Mouse (Mus musculus): ENCODE results near the gene Itga9. TPM values are rescaled to one million over a fixed set of nuclear protein-coding genes. Genes with fewer than 3 reads are reported as not detected.

Itga9 gene
- total and polyA plus RNA-seq, 2 experiments from 2014 or later, result 0.99 to 3.3 TPM

- Histone ChIP-seq H3K9ac (no peak overlapping the region), H3K9me3 (ENCODE audit: low read length) (no peaks in the 10 kb centered on the region), H3K4me1 (ENCODE audit: insufficient read depth) (no peaks in the 10 kb centered on the region), H3K27me3 (ENCODE audit: insufficient read depth, low read length) (no peaks in the 10 kb centered on the region; the same call in 1 of the 2 replicates), H3K36me3 (ENCODE audit: insufficient read depth) (no peaks in the 10 kb centered on the region), H3K4me2 (ENCODE audit: low read depth) (no peak overlapping the region), H3K4me3 (ENCODE audit: low read depth, low read length) (no peak overlapping the region), H3K27ac (ENCODE audit: low read depth, low read length) (no peak overlapping the region)
- DNase-seq (no peak), ATAC-seq (no peak)
- TF ChIP-seq CTCF (IDR thresholded peaks at IDR 0.05; ENCODE audit: low read depth), result no peak
- 82% methylated on average over 8 of the region's 8 CpGs for WGBS
These were observed 91.7 kb downstream of the Itga9 start for GRCm38 (mm10) chr9:118698191-118698590.

- Histone ChIP-seq H3K27ac (ENCODE audit: low read depth, low read length) (no peak overlapping the region), H3K4me3 (ENCODE audit: low read depth, low read length) (no peak overlapping the region), H3K36me3 (ENCODE audit: insufficient read depth) (no peaks in the 10 kb centered on the region), H3K4me2 (ENCODE audit: low read depth) (no peak overlapping the region), H3K9ac (no peak overlapping the region), H3K4me1 (ENCODE audit: insufficient read depth) (no peaks in the 10 kb centered on the region), H3K9me3 (ENCODE audit: low read length) (no peaks in the 10 kb centered on the region), H3K27me3 (ENCODE audit: insufficient read depth, low read length) (no peaks in the 10 kb centered on the region; the same call in 1 of the 2 replicates)
- 86% methylated on average over 4 of the region's 4 CpGs for WGBS
- DNase-seq (no peak), ATAC-seq (no peak)
- no peak for TF ChIP-seq CTCF (IDR thresholded peaks at IDR 0.05; ENCODE audit: low read depth)
These were observed 93.2 kb downstream of the Itga9 start for GRCm38 (mm10) chr9:118699716-118700115.

GRCm38 (mm10) chr9:118700889-118701288, 94.4 kb downstream of the Itga9 start:
- no peak overlapping the region for H3K27ac ChIP-seq (ENCODE audit: low read depth, low read length)
- ATAC-seq (no peak), DNase-seq (no peak)
- H3K27me3 ChIP-seq (ENCODE audit: insufficient read depth, low read length), result no peaks in the 10 kb centered on the region; the same call in 1 of the 2 replicates
- H3K4me2 ChIP-seq (ENCODE audit: low read depth), result no peak overlapping the region
- TF ChIP-seq CTCF (IDR thresholded peaks at IDR 0.05; ENCODE audit: low read depth), result no peak
- no peaks in the 10 kb centered on the region for H3K9me3 ChIP-seq (ENCODE audit: low read length)
- 67% methylated on average over 11 of the region's 12 CpGs for WGBS
- H3K4me3 ChIP-seq (ENCODE audit: low read depth, low read length), result no peak overlapping the region
- no peaks in the 10 kb centered on the region for H3K36me3 ChIP-seq (ENCODE audit: insufficient read depth)
- no peak overlapping the region for H3K9ac ChIP-seq
- H3K4me1 ChIP-seq (ENCODE audit: insufficient read depth), result peaks cover 3% of the 10 kb centered on the region; the same call in 1 of the 2 replicates

- WGBS, result 83% methylated on average over 2 of the region's 2 CpGs
- Histone ChIP-seq H3K9me3 (ENCODE audit: low read length) (no peaks in the 10 kb centered on the region), H3K9ac (no peak overlapping the region), H3K4me2 (ENCODE audit: low read depth) (no peak overlapping the region), H3K27ac (ENCODE audit: low read depth, low read length) (no peak overlapping the region), H3K36me3 (ENCODE audit: insufficient read depth) (no peaks in the 10 kb centered on the region), H3K27me3 (ENCODE audit: insufficient read depth, low read length) (no peaks in the 10 kb centered on the region; the same call in 1 of the 2 replicates), H3K4me3 (ENCODE audit: low read depth, low read length) (no peak overlapping the region), H3K4me1 (ENCODE audit: insufficient read depth) (peaks cover 7% of the 10 kb centered on the region; the same call in 1 of the 2 replicates)
- DNase-seq (no peak), ATAC-seq (no peak)
- TF ChIP-seq CTCF (IDR thresholded peaks at IDR 0.05; ENCODE audit: low read depth), result no peak
These were observed 95.3 kb downstream of the Itga9 start for GRCm38 (mm10) chr9:118701791-118702190.

GRCm38 (mm10) chr9:118703146-118703545, 96.7 kb downstream of the Itga9 start:
- 91% methylated on average over 3 of the region's 3 CpGs for WGBS
- no peak overlapping the region for H3K9ac ChIP-seq
- H3K4me2 ChIP-seq (ENCODE audit: low read depth), result no peak overlapping the region
- no peak overlapping the region for H3K4me3 ChIP-seq (ENCODE audit: low read depth, low read length)
- no peaks in the 10 kb centered on the region for H3K9me3 ChIP-seq (ENCODE audit: low read length)
- peaks cover 7% of the 10 kb centered on the region; the same call in 1 of the 2 replicates for H3K4me1 ChIP-seq (ENCODE audit: insufficient read depth)
- no peak for ATAC-seq
- H3K27me3 ChIP-seq (ENCODE audit: insufficient read depth, low read length), result no peaks in the 10 kb centered on the region; the same call in 1 of the 2 replicates
- H3K36me3 ChIP-seq (ENCODE audit: insufficient read depth), result no peaks in the 10 kb centered on the region
- H3K27ac ChIP-seq (ENCODE audit: low read depth, low read length), result no peak overlapping the region
- peak; percentile 29; the same call in 1 of the 2 replicates for TF ChIP-seq CTCF (IDR thresholded peaks at IDR 0.05; ENCODE audit: low read depth)
- DNase-seq, result no peak

- Histone ChIP-seq H3K4me2 (ENCODE audit: low read depth) (no peak overlapping the region), H3K36me3 (ENCODE audit: insufficient read depth) (no peaks in the 10 kb centered on the region), H3K4me1 (ENCODE audit: insufficient read depth) (peaks cover 7% of the 10 kb centered on the region; the same call in 1 of the 2 replicates), H3K27me3 (ENCODE audit: insufficient read depth, low read length) (no peaks in the 10 kb centered on the region; the same call in 1 of the 2 replicates), H3K4me3 (ENCODE audit: low read depth, low read length) (no peak overlapping the region), H3K9me3 (ENCODE audit: low read length) (no peaks in the 10 kb centered on the region), H3K27ac (ENCODE audit: low read depth, low read length) (no peak overlapping the region), H3K9ac (no peak overlapping the region)
- WGBS, result 60% methylated on average over 14 of the region's 14 CpGs
- DNase-seq (no peak), ATAC-seq (no peak)
- no peak for TF ChIP-seq CTCF (IDR thresholded peaks at IDR 0.05; ENCODE audit: low read depth)
These were observed 99.0 kb downstream of the Itga9 start for GRCm38 (mm10) chr9:118705381-118706074.

GRCm38 (mm10) chr9:118706176-118706975, 99.9 kb downstream of the Itga9 start:
- H3K4me3 ChIP-seq (ENCODE audit: low read depth, low read length), result no peak overlapping the region
- no peaks in the 10 kb centered on the region for H3K9me3 ChIP-seq (ENCODE audit: low read length)
- no peak overlapping the region for H3K9ac ChIP-seq
- no peak overlapping the region for H3K27ac ChIP-seq (ENCODE audit: low read depth, low read length)
- peak; percentile 80 for DNase-seq
- no peak for TF ChIP-seq CTCF (IDR thresholded peaks at IDR 0.05; ENCODE audit: low read depth)
- peaks cover 7% of the 10 kb centered on the region; the same call in 1 of the 2 replicates for H3K4me1 ChIP-seq (ENCODE audit: insufficient read depth)
- 29% methylated on average over 18 of the region's 18 CpGs for WGBS
- peak; percentile 73 for ATAC-seq
- H3K36me3 ChIP-seq (ENCODE audit: insufficient read depth), result no peaks in the 10 kb centered on the region
- H3K27me3 ChIP-seq (ENCODE audit: insufficient read depth, low read length), result no peaks in the 10 kb centered on the region
- H3K4me2 ChIP-seq (ENCODE audit: low read depth), result no peak overlapping the region

All from forebrain, postnatal 0 days (tissue).